Mouse (Mus musculus): ENCODE measurements at regions not wholly inside any gene's neighbourhood (a gene's known extent, or its start where the extent isn't known, plus 50 kb on each side); places are given as distances from the start of the nearest gene placed in this dataset.

DNA sequence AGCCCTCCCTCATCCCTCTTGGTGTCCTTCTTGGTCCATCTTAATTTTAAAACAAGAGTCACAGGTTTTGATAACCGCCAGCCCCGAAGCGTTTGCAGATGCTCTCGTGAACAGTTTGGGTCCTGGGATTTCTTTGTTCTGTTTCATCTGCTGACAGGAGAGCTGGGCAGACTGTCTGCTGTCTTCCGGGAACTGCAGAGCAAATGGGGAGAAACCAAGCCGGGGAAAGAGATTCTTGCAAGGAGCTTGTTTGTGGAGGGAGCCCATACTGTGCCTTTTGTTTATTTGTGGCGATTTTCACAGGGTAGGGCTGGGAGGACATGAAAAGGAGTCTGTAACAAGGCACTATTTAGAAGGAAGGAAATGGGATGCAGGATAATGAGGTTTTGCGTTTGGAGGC is 223.6 kb upstream of the Mmadhc start:
- Histone ChIP-seq H3K27me3 (no peaks in the 10 kb centered on the region), H3K4me3 (no peak overlapping the region), H3K9me3 (no peaks in the 10 kb centered on the region), H3K36me3 (no peaks in the 10 kb centered on the region), H3K4me2 (peak overlapping the region; percentile 17; the same call in 1 of the 2 replicates), H3K27ac (replicated peaks) (no peak overlapping the region; the same call in 1 of the 2 replicates), H3K4me1 (replicated peaks) (peaks cover 24% of the 10 kb centered on the region), H3K9ac (0 out of 2 replicates have a peak overlapping the region, but pooled peaks have one; percentile 9)
- 35% methylated on average over 8 of the region's 8 CpGs for WGBS
- 0 out of 2 replicates have a peak, but pooled peaks have one; percentile 40 for ATAC-seq (ENCODE audit: low read depth)

DNA sequence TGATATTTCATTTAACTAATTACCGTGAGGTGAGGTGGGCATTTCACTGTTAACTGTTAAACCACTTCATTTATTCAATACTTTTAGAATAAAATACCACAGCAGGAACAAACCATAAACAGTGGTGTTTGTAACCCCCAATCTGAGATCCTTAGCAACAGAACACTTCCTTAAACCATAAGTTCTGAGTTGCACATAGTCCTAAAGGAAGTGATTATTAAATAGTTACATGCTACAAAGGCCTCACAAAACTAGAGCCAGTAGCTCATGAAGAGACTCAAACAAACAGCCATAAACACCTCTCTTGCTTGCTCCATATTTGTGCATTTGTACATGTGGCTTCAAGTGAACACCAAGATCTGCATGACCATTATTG is 222.5 kb upstream of the Mmadhc start:
- Histone ChIP-seq H3K27ac (replicated peaks) (peak overlapping the region; percentile 46; the same call in 1 of the 2 replicates), H3K4me3 (no peak overlapping the region), H3K36me3 (no peaks in the 10 kb centered on the region), H3K4me2 (no peak overlapping the region), H3K9me3 (no peaks in the 10 kb centered on the region), H3K4me1 (replicated peaks) (peaks cover 24% of the 10 kb centered on the region), H3K9ac (no peak overlapping the region), H3K27me3 (no peaks in the 10 kb centered on the region)
- WGBS: 69% methylated on average over 1 of the region's 1 CpGs
- no peak for ATAC-seq (ENCODE audit: low read depth)

DNA sequence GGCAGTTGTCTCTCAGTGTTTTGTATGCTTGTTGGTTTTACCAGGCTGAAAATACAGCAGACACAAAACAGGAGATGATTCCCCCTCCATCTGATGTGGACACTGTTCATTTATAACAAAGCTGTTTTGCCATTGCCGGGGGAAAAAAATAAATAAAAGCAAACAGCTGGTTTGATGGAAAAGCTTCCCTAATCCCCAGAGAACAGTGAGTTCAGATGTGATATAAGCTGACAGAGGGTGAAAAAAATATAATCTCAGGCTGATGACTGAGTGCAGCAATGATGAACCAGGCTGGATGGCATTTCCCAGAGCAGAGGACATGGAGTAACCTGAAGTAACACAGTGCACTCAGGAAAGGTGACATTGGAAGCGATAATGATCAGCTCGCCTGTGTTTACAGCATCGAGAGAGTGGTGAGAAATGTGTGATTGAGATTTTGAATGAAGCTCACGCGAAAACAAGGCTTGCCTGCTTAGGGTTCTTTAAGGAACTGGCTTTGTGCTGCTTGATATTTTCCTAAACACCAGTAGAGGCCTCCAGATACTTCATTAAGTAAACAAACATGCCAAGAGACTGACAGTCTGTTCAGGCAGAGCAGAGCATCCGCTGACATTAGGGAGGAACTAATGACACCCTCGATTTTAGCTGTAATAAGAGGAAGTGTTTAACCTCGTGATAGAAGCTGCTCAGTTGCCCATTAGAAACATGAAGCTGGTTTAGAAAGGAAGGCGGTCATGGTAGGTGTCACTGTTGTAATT is 221.9 kb upstream of the Mmadhc start:
- Histone ChIP-seq H3K27me3 (no peaks in the 10 kb centered on the region), H3K4me3 (no peak overlapping the region), H3K9ac (no peak overlapping the region), H3K9me3 (no peaks in the 10 kb centered on the region), H3K36me3 (no peaks in the 10 kb centered on the region), H3K4me2 (no peak overlapping the region), H3K4me1 (replicated peaks) (peaks cover 24% of the 10 kb centered on the region), H3K27ac (replicated peaks) (peak overlapping the region; percentile 46)
- WGBS: 58% methylated on average over 10 of the region's 10 CpGs
- no peak for ATAC-seq (ENCODE audit: low read depth)

DNA sequence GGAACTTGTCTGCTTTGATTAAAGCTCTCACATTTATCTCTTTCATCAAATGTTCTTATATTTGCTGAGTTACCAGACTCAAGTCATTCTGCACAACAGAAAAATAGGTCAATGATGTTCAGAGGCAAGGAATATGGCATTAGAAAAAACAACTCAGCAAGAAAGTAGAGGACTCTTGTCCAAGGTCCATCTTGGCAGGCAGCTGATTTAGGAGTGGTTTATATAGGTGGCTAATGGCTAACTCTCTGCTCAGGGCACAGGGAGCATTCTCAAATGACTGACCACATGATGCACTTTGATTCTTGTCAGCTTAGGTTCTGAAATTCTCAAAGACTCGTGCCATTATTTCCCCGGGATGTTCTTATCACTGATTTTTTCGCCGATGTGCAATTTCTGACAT is 216.7 kb upstream of the Mmadhc start:
- no peak overlapping the region for H3K9ac ChIP-seq
- no peaks in the 10 kb centered on the region for H3K36me3 ChIP-seq
- 94% methylated on average over 4 of the region's 4 CpGs for WGBS
- ATAC-seq (ENCODE audit: low read depth): no peak
- H3K9me3 ChIP-seq: peaks cover 3% of the 10 kb centered on the region; the same call in 1 of the 2 replicates
- no peak overlapping the region for H3K4me2 ChIP-seq
- H3K27me3 ChIP-seq: no peaks in the 10 kb centered on the region
- peaks cover 2% of the 10 kb centered on the region; the same call in 1 of the 2 replicates for H3K4me1 ChIP-seq (replicated peaks)
- no peak overlapping the region for H3K27ac ChIP-seq (replicated peaks)
- no peak overlapping the region for H3K4me3 ChIP-seq

DNA sequence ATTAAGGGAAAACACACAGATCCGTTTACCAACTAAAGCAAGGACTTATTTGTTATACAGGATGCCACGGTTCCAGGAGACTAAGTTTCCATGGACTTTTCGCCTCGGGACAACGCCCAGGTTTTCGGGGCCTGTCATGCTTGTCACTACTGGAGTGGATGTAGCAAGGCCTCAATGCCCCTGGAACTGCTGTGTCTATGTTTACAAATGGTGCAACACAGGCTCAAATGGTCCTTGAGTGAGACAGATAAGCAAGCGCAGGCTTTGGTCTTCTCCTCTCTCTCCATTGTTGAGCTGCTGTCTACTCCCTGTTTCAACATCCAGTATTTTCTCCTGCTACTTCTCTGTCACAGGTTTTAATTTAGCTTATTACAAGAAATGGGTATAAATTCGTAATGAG is 202.1 kb upstream of the Mmadhc start:
- no peak overlapping the region for H3K27ac ChIP-seq (replicated peaks)
- H3K9ac ChIP-seq: no peak overlapping the region
- no peak for ATAC-seq (ENCODE audit: low read depth)
- no peak overlapping the region for H3K4me3 ChIP-seq
- WGBS: 91% methylated on average over 8 of the region's 8 CpGs
- no peak overlapping the region for H3K4me2 ChIP-seq
- no peaks in the 10 kb centered on the region for H3K4me1 ChIP-seq (replicated peaks)
- no peaks in the 10 kb centered on the region for H3K27me3 ChIP-seq
- no peaks in the 10 kb centered on the region for H3K9me3 ChIP-seq
- H3K36me3 ChIP-seq: no peaks in the 10 kb centered on the region

DNA sequence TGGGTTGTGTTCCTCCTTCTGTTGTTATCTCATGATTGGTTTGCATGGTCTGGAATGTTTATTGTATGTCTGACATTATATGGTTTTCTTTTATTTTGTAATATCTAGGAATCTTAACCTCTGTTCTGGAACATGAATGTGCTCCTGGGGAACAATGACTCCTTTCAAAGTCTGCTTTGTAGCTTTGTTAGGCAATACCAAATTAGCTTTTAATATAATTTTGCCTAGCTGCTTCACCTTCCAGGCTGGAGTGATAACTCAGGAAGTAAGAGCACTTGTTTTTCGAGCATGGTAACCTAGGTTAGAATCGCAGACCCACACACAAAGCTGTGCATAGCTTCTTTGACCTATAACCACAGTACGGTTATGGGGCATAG is 199.4 kb upstream of the Mmadhc start:
- ATAC-seq (ENCODE audit: low read depth): no peak
- Histone ChIP-seq H3K4me3 (no peak overlapping the region), H3K9ac (no peak overlapping the region), H3K36me3 (no peaks in the 10 kb centered on the region), H3K4me2 (no peak overlapping the region), H3K4me1 (replicated peaks) (no peaks in the 10 kb centered on the region), H3K27me3 (no peaks in the 10 kb centered on the region), H3K27ac (replicated peaks) (no peak overlapping the region), H3K9me3 (no peaks in the 10 kb centered on the region)
- WGBS: 86% methylated on average over 3 of the region's 3 CpGs

DNA sequence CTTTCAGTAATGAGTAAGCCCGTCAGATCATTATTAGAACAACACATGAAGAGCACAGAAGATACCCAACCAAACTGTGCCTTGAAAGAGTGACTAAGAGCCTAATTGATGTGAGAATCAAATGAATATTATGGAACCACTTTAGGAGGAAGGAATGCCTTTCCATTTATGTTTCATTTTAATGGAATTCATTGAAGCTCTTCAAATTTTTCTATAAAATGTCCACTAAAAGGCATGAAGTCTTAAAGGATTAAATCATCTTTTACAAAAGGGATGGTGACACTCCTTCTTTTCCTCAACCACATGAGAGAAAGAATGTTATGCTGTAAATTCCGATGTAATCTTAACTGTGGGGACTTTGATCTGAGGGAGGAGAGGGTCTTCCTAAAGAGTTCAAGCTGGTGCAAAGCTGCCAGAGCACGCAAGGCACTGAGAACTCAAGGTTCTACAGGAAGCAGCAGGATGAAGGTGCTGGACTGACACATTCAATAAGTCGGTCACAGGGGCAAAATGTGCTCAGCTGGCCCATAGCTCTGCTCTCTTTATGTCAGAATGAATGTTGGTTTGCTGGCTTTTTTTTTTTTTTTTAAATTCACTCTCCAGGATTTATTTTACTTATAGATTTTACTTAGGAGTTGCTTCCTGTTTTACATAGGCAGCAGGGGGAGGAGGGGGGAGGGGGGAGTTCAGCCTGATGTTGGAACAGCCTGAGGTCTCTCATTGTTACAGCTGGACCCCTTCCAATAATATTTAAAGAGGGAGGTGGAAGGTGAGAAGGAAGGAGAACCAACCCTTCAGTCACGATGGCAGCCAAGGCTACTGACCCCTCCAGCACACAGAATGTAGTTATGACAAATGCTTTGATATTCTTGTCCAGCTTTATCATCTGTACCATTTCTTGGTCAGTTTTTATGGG is 198.8 kb upstream of the Mmadhc start:
- Histone ChIP-seq H3K27me3 (no peaks in the 10 kb centered on the region), H3K4me2 (no peak overlapping the region), H3K27ac (replicated peaks) (no peak overlapping the region), H3K9ac (no peak overlapping the region), H3K9me3 (no peaks in the 10 kb centered on the region), H3K4me3 (no peak overlapping the region), H3K4me1 (replicated peaks) (no peaks in the 10 kb centered on the region), H3K36me3 (no peaks in the 10 kb centered on the region)
- no peak for ATAC-seq (ENCODE audit: low read depth)
- 66% methylated on average over 5 of the region's 5 CpGs for WGBS

DNA sequence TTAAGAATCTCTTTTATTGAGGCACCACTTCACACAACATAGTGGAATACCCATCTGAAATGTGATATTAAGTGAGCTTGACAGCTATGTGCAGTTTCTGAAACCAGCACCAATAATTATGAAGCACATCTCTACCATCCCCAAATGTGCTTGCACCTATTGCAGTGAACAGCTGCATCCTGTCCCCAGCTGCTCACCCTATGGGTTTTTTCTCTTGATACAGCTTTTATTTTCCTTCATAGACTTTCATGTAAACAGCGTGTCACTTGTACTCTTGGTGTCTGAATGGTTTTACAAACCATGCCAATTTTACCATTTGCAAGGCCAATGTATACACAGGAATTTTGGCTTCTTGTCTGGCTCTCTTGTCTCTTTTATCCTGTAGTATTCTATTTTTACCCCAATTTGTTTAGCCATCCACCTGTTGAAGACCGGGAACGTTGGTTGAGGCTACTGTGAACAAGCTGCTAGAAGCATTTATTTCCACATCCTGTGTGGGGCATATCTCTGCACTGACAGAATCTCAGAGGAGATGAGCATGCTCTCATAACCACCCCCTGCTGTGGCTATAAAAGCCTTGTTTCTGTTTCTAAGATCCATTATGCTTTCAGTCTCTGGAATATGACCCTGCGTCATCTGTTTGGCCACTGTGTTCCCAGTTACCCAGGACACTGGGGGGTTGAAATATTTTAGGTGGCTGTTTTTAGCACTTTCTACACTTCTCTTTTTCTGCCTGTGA is 197.2 kb upstream of the Mmadhc start:
- no peaks in the 10 kb centered on the region for H3K4me1 ChIP-seq (replicated peaks)
- H3K9ac ChIP-seq: no peak overlapping the region
- no peak overlapping the region for H3K4me3 ChIP-seq
- ATAC-seq (ENCODE audit: low read depth): no peak
- no peaks in the 10 kb centered on the region for H3K9me3 ChIP-seq
- no peak overlapping the region for H3K27ac ChIP-seq (replicated peaks)
- WGBS: 80% methylated on average over 4 of the region's 4 CpGs
- H3K4me2 ChIP-seq: no peak overlapping the region
- H3K36me3 ChIP-seq: no peaks in the 10 kb centered on the region
- H3K27me3 ChIP-seq: no peaks in the 10 kb centered on the region

DNA sequence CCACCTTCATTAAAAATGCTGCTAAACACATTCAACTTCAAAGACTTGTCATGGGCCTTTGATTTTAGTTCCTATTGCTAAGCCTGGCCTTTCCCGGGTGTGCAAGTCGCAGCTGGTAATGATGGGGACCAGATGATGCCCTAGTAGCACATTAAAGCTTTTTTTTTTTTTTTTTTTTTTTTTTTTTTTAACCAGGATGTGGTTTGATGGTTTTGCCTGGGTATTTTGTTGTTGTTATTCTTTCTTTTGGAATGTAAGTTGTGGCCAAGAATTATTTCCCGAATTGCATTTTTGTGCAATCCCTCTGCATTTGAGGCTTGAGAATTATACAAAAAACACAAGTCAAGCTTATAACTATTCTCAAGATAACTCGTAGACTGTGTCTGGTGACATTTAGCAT is 167.2 kb upstream of the Mmadhc start:
- no peaks in the 10 kb centered on the region for H3K27me3 ChIP-seq
- peaks cover 7% of the 10 kb centered on the region for H3K9me3 ChIP-seq
- no peak overlapping the region for H3K9ac ChIP-seq
- ATAC-seq (ENCODE audit: low read depth): no peak
- H3K4me1 ChIP-seq (replicated peaks): no peaks in the 10 kb centered on the region
- H3K4me3 ChIP-seq: no peak overlapping the region
- no peaks in the 10 kb centered on the region for H3K36me3 ChIP-seq
- 68% methylated on average over 4 of the region's 4 CpGs for WGBS
- H3K4me2 ChIP-seq: no peak overlapping the region
- no peak overlapping the region for H3K27ac ChIP-seq (replicated peaks)

DNA sequence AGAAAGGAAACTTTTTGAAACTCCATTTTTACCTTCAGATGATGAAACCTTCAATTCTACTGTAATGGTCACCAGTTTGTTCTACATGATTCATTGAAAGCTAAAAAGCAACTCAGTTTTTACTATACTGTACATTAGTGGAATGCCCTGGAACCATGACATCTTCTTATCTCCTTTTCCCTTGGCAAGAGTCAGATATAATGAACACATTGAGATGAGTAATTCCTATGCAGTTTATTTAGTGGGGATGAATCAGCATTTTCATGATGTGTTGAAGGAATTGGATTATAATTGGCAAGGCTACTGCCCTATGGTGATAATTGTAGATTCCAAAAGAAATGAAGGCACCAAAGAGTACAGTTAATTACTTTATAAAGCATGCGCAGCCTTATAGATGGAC is 165.8 kb upstream of the Mmadhc start:
- Histone ChIP-seq H3K27ac (replicated peaks) (no peak overlapping the region), H3K27me3 (no peaks in the 10 kb centered on the region), H3K36me3 (no peaks in the 10 kb centered on the region; the same call in 1 of the 2 replicates), H3K4me1 (replicated peaks) (no peaks in the 10 kb centered on the region), H3K9ac (no peak overlapping the region), H3K9me3 (peaks cover 11% of the 10 kb centered on the region), H3K4me3 (no peak overlapping the region), H3K4me2 (no peak overlapping the region)
- no peak for ATAC-seq (ENCODE audit: low read depth)
- 93% methylated on average over 1 of the region's 1 CpGs for WGBS

DNA sequence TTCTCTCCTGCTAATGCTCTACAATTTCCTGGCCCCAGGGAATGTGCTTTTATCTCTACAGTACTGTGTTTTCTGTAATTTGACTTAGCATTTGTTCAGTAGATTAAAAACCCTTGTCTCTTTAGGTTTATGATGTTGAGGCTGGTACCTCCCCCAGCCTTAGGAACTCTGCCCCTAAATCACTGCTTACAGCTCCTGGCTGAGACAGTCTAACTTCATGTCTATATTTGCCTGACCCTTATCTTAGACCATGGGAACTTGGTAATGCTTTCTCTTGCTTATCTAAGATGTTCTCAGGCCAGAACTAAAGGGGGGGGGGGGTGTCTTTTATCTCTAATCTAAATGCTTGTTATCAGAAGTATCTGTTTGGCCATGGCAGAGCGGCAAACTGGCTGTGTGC is 160.1 kb upstream of the Mmadhc start:
- Histone ChIP-seq H3K27ac (replicated peaks) (no peak overlapping the region), H3K4me1 (replicated peaks) (no peaks in the 10 kb centered on the region), H3K9ac (no peak overlapping the region), H3K4me3 (no peak overlapping the region), H3K4me2 (no peak overlapping the region), H3K27me3 (no peaks in the 10 kb centered on the region), H3K36me3 (no peaks in the 10 kb centered on the region; the same call in 1 of the 2 replicates), H3K9me3 (peaks cover 11% of the 10 kb centered on the region)
- 88% methylated on average over 1 of the region's 1 CpGs for WGBS
- ATAC-seq (ENCODE audit: low read depth): no peak

DNA sequence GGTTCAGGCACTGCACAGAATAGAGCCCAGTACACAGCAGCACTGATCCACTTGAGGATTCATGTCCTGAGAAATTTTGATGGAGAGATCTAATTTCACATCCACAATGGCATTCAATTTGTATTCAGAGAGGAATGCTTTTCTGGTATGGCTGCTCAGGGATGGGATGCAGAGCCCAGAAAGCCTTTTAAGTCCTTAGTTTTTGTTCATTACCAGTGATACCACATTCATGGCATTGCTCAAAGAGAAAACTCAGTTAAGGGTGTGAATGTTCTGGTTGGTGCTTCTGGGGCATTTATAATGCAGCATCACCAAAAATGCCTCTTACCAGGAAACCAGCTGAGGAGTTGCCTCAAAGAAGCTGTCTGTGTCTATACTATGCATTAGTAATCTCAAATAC is 151.5 kb upstream of the Mmadhc start:
- no peak overlapping the region for H3K4me2 ChIP-seq
- no peaks in the 10 kb centered on the region for H3K4me1 ChIP-seq (replicated peaks)
- H3K27ac ChIP-seq (replicated peaks): no peak overlapping the region
- no peaks in the 10 kb centered on the region for H3K9me3 ChIP-seq
- no peak overlapping the region for H3K4me3 ChIP-seq
- no peak overlapping the region for H3K9ac ChIP-seq
- no peak for ATAC-seq (ENCODE audit: low read depth)
- no peaks in the 10 kb centered on the region for H3K36me3 ChIP-seq
- no peaks in the 10 kb centered on the region for H3K27me3 ChIP-seq

All from neural tube, embryonic 13.5 days (tissue).